ENCODE assay signal across 7 mouse cellular contexts in genomic region chr2:26570034-26570433, GRCm38 (mm10). TPM values are rescaled to one million over a fixed set of nuclear protein-coding genes. Genes with fewer than 3 reads are reported as not detected.
DNase-seq lines count a peak whose midpoint lies in the region; ATAC-seq and TF ChIP-seq lines count a peak whose summit lies in the region.

No protein-coding gene starts in this region.

- peak; percentile 82 for TF ChIP-seq CTCF in liver, embryonic 14.5 days (IDR thresholded peaks at IDR 0.05; ENCODE audit: low read depth)

- no peak overlapping the region for H3K4me3 ChIP-seq in liver, embryonic 14.5 days (ENCODE audit: insufficient read depth in 1 of 2, low read depth in 2 of 2, low read length in 2 of 2)

- WGBS in liver, embryonic 14.5 days (ENCODE audit: insufficient replicate concordance) = 16% methylated on average over 3 of the region's 3 CpGs

- H3K9ac ChIP-seq in liver, embryonic 14.5 days (replicated peaks) = no peak overlapping the region

- DNase-seq in left cerebral cortex, adult 18-20 months (ENCODE audit: low spot score in 2 of 2) = peak; percentile 39 to 55
- DNase-seq in left cerebral cortex, postnatal 36 days (ENCODE audit: low spot score in 2 of 2) = no peak
- DNase-seq in MN1 (ENCODE audit: low spot score) = peak; percentile 70
- DNase-seq in embryo, embryonic 10 days (ENCODE audit: low spot score) = peak; percentile 81
- DNase-seq in induced T-regulatory cell, adult 2 months (ENCODE audit: low read depth) = peak; percentile 74
- DNase-seq in liver, embryonic 14.5 days (ENCODE audit: low read depth in 3 of 3, low spot score in 3 of 3) = no peak
- peak; percentile 69 for DNase-seq in right cerebral cortex, postnatal 4 days

- H3K4me1 ChIP-seq in liver, embryonic 14.5 days (replicated peaks; ENCODE audit: control insufficient read depth in 2 of 2, insufficient read depth in 2 of 2, low read length in 1 of 2) = peaks cover 5 to 41% of the 10 kb centered on the region in 2 experiments

- H3K36me3 ChIP-seq in liver, embryonic 14.5 days (replicated peaks; ENCODE audit: control insufficient read depth, insufficient read depth, low read depth) = no peaks in the 10 kb centered on the region

- no peaks in the 10 kb centered on the region for H3K9me3 ChIP-seq in liver, embryonic 14.5 days (ENCODE audit: control insufficient read depth, low read length)

- intact Hi-C loops in left cerebral cortex, postnatal 36 days (cut with DNase I) = no loop called here

- no peak overlapping the region for H3K27ac ChIP-seq in liver, embryonic 14.5 days

- no peak overlapping the region for H3K4me2 ChIP-seq in liver, embryonic 14.5 days (ENCODE audit: low read depth)

- TF ChIP-seq EP300 in liver, embryonic 14.5 days (IDR thresholded peaks at IDR 0.05; ENCODE audit: low read depth) = no peak

- H3K27me3 ChIP-seq in liver, embryonic 14.5 days (ENCODE audit: control insufficient read depth, insufficient read depth, low read length) = no peaks in the 10 kb centered on the region

- no peak for ATAC-seq in liver, embryonic 14.5 days (ENCODE audit: insufficient read depth)

RNA-seq across cellular contexts. Expression of gene Egfl7, which starts 9.8 kb away (rescaled TPM):
- 10 to 100 TPM; 65.1 to 72.0 TPM for total RNA-seq in left cerebral cortex, adult 18-20 months (2021)
- total RNA-seq in left cerebral cortex, postnatal 36 days (2021) = 10 to 100 TPM; 61.6 to 85.2 TPM
- polyA plus RNA-seq in liver, embryonic 14.5 days (2012; rRNA removed) = 61.7 and 68.0 TPM in 2 replicates
- polyA plus RNA-seq in liver, embryonic 14.5 days (2014; fragmentation: Nextera tagmentation; extraction: Ambion mirVana) = 46.8 and 47.6 TPM in 2 replicates

RNA-seq across cellular contexts. Expression of gene Gm20532, which starts 16.4 kb away (rescaled TPM):
- not detected for total RNA-seq in left cerebral cortex, adult 18-20 months (2021)
- not detected for total RNA-seq in left cerebral cortex, postnatal 36 days (2021)
- not detected in 2 replicates for polyA plus RNA-seq in liver, embryonic 14.5 days (2012; rRNA removed)
- not detected in 2 replicates for polyA plus RNA-seq in liver, embryonic 14.5 days (2014; fragmentation: Nextera tagmentation; extraction: Ambion mirVana)

RNA-seq across cellular contexts. Expression of gene Agpat2, which starts 34.2 kb away (rescaled TPM):
- 1 to 10 TPM; 1.6 to 2.5 TPM for total RNA-seq in left cerebral cortex, adult 18-20 months (2021)
- 1 to 10 TPM; 1.5 to 1.6 TPM for total RNA-seq in left cerebral cortex, postnatal 36 days (2021)
- 27.2 and 29.8 TPM in 2 replicates for polyA plus RNA-seq in liver, embryonic 14.5 days (2012; rRNA removed)
- 31.4 and 32.8 TPM in 2 replicates for polyA plus RNA-seq in liver, embryonic 14.5 days (2014; fragmentation: Nextera tagmentation; extraction: Ambion mirVana)

RNA-seq across cellular contexts. Expression of gene Notch1, which starts 53.6 kb away (rescaled TPM):
- 10 to 100 TPM; 17.8 to 19.1 TPM for total RNA-seq in left cerebral cortex, adult 18-20 months (2021)
- total RNA-seq in left cerebral cortex, postnatal 36 days (2021) = 10 to 100 TPM; 24.5 to 28.5 TPM
- polyA plus RNA-seq in liver, embryonic 14.5 days (2012; rRNA removed) = 1.7 and 1.8 TPM in 2 replicates
- 2.1 and 2.3 TPM in 2 replicates for polyA plus RNA-seq in liver, embryonic 14.5 days (2014; fragmentation: Nextera tagmentation; extraction: Ambion mirVana)

RNA-seq across cellular contexts. Expression of gene Fam69b, which starts 58.2 kb away (rescaled TPM):
- 10 to 100 TPM; 74.1 to 77.2 TPM for total RNA-seq in left cerebral cortex, adult 18-20 months (2021)
- total RNA-seq in left cerebral cortex, postnatal 36 days (2021) = 10 to 100 TPM; 69.1 to 81.4 TPM
- 0.78 and 0.94 TPM in 2 replicates for polyA plus RNA-seq in liver, embryonic 14.5 days (2012; rRNA removed)
- 0.70 and 0.78 TPM in 2 replicates for polyA plus RNA-seq in liver, embryonic 14.5 days (2014; fragmentation: Nextera tagmentation; extraction: Ambion mirVana)

Comparison
In these comparisons a context has a peak if more than half of its experiments do, and no peak if none do; other contexts are left out.
1. DNase-seq: peak in left cerebral cortex, adult 18-20 months (2 of 2), MN1 (single experiment), embryo, embryonic 10 days (single experiment), induced T-regulatory cell, adult 2 months (single experiment) and right cerebral cortex, postnatal 4 days (single experiment); none in left cerebral cortex, postnatal 36 days (0 of 2) and liver, embryonic 14.5 days (0 of 3).